Mouse (Mus musculus) embryo, embryonic 11.5 days (tissue): ENCODE measurements around the gene Calr4.

ENCODE experiments used
- DNase-seq: peaks from one replicate; pipeline ENCODE4 v3.0.0-alpha.2; 2012; ENCODE audit warnings: low read depth, low spot score

Gene Calr4

GRCm38 (mm10) chr4:109234185-109234584 is at the start of gene Calr4:
Calr4 (plus strand) TSS chr4:109234485.
- no peak for DNase-seq

- DNase-seq: no peak
Observed at GRCm38 (mm10) chr4:109185616-109186405, 48.5 kb upstream of the Calr4 start.

- DNase-seq: no peak
Observed at GRCm38 (mm10) chr4:109191598-109191997, 42.7 kb upstream of the Calr4 start.

- no peak for DNase-seq
Observed at GRCm38 (mm10) chr4:109193886-109194285, 40.4 kb upstream of the Calr4 start.

GRCm38 (mm10) chr4:109195900-109196629 is 38.2 kb upstream of the Calr4 start:
- no peak for DNase-seq

GRCm38 (mm10) chr4:109199069-109199468 is 35.2 kb upstream of the Calr4 start:
- no peak for DNase-seq

- DNase-seq: peak; percentile 98
Observed at GRCm38 (mm10) chr4:109201582-109202424, 32.5 kb upstream of the Calr4 start, which contains the start of gene Osbpl9. Osbpl9 (minus strand) TSS chr4:109202272.

GRCm38 (mm10) chr4:109203931-109204330 is 30.4 kb upstream of the Calr4 start:
- DNase-seq: no peak

- DNase-seq: no peak
Observed at GRCm38 (mm10) chr4:109204416-109204815, 29.9 kb upstream of the Calr4 start.

GRCm38 (mm10) chr4:109207524-109207923 is 26.8 kb upstream of the Calr4 start:
- no peak for DNase-seq

GRCm38 (mm10) chr4:109210253-109210652 is 24.0 kb upstream of the Calr4 start:
- no peak for DNase-seq

GRCm38 (mm10) chr4:109210881-109211280 is 23.4 kb upstream of the Calr4 start:
- no peak for DNase-seq

GRCm38 (mm10) chr4:109213986-109214385 is 20.3 kb upstream of the Calr4 start:
- no peak for DNase-seq

- no peak for DNase-seq
Observed at GRCm38 (mm10) chr4:109218008-109218407, 16.3 kb upstream of the Calr4 start.

GRCm38 (mm10) chr4:109220441-109220940 is 13.8 kb upstream of the Calr4 start:
- no peak for DNase-seq

- no peak for DNase-seq
Observed at GRCm38 (mm10) chr4:109222001-109222400, 12.3 kb upstream of the Calr4 start.

- DNase-seq: no peak
Observed at GRCm38 (mm10) chr4:109224762-109225552, 9.3 kb upstream of the Calr4 start.

GRCm38 (mm10) chr4:109225606-109226005 is 8.7 kb upstream of the Calr4 start:
- DNase-seq: no peak

- no peak for DNase-seq
Observed at GRCm38 (mm10) chr4:109226071-109226470, 8.2 kb upstream of the Calr4 start.

GRCm38 (mm10) chr4:109229766-109230279 is 4.5 kb upstream of the Calr4 start:
- DNase-seq: no peak
